Mouse (Mus musculus): ENCODE measurements around the gene Gpr33. TPM values are rescaled to one million over a fixed set of nuclear protein-coding genes. Genes with fewer than 3 reads are reported as not detected.

The Gpr33 gene
- polyA plus RNA-seq, 1 experiment: not detected

GRCm38 (mm10) chr12:52032276-52032675, 4.4 kb upstream of the Gpr33 start:
- Histone ChIP-seq H3K9me3 (replicated peaks; ENCODE audit: control insufficient read depth, insufficient read depth, low read length, poor library complexity, severe bottlenecking) (no peaks in the 10 kb centered on the region), H3K4me1 (ENCODE audit: control insufficient read depth, insufficient read depth, low read length) (no peaks in the 10 kb centered on the region), H3K4me3 (ENCODE audit: low read depth, low read length) (no peak overlapping the region), H3K27ac (ENCODE audit: insufficient read depth, low read length) (no peak overlapping the region), H3K27me3 (ENCODE audit: control insufficient read depth, insufficient read depth, low read length, poor library complexity, severe bottlenecking) (no peaks in the 10 kb centered on the region), H3K36me3 (ENCODE audit: control insufficient read depth, insufficient read depth, low read length, poor library complexity, severe bottlenecking) (no peaks in the 10 kb centered on the region), H3K9ac (ENCODE audit: low read depth, poor library complexity, severe bottlenecking) (no peak overlapping the region)
- TF ChIP-seq CTCF (IDR thresholded peaks at IDR 0.05; ENCODE audit: low read depth, low read length) (no peak), POLR2A (IDR thresholded peaks at IDR 0.05; ENCODE audit: insufficient read depth, low read length) (no peak), EP300 (IDR thresholded peaks at IDR 0.05; ENCODE audit: insufficient read depth, low read depth, low read length) (no peak)

DNA sequence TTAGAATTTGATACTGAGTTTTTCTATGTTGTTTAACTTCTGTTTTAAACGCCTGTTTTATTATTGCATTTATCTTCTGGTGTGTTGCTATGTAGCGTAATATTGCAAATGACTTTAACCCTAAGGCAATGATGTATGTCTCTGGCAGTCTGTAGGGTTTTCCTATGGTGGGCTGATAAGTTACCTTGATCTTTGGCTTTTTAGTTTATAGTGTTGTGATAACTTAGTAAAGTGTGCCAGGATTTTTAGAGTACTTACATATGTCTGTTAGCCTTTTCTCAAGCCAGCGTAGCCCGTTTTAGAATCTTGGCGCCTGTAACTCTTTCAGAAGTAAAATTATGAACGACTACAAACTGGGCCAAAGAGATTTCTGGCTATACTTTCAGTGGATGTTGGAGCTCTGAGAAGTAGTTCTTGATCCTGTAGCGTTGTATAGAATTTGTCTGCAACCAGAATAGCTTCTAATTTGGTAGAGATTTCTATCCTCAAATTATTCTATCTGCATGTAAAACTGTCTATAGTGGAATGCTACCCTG, 13.3 kb downstream of the Gpr33 start:
- H3K36me3 ChIP-seq (ENCODE audit: control insufficient read depth, insufficient read depth, low read length, poor library complexity, severe bottlenecking): no peaks in the 10 kb centered on the region
- no peaks in the 10 kb centered on the region for H3K27me3 ChIP-seq (ENCODE audit: control insufficient read depth, insufficient read depth, low read length, poor library complexity, severe bottlenecking)
- no peaks in the 10 kb centered on the region for H3K4me1 ChIP-seq (ENCODE audit: control insufficient read depth, insufficient read depth, low read length)
- H3K27ac ChIP-seq (ENCODE audit: insufficient read depth, low read length): no peak overlapping the region
- TF ChIP-seq CTCF (IDR thresholded peaks at IDR 0.05; ENCODE audit: low read depth, low read length) (no peak), POLR2A (IDR thresholded peaks at IDR 0.05; ENCODE audit: insufficient read depth, low read length) (no peak), EP300 (IDR thresholded peaks at IDR 0.05; ENCODE audit: insufficient read depth, low read depth, low read length) (no peak)
- H3K9ac ChIP-seq (ENCODE audit: low read depth, poor library complexity, severe bottlenecking): no peak overlapping the region
- H3K4me3 ChIP-seq (ENCODE audit: low read depth, low read length): no peak overlapping the region
- H3K9me3 ChIP-seq (replicated peaks; ENCODE audit: control insufficient read depth, insufficient read depth, low read length, poor library complexity, severe bottlenecking): no peaks in the 10 kb centered on the region

- TF ChIP-seq EP300 (IDR thresholded peaks at IDR 0.05; ENCODE audit: insufficient read depth, low read depth, low read length) (no peak), POLR2A (IDR thresholded peaks at IDR 0.05; ENCODE audit: insufficient read depth, low read length) (no peak), CTCF (IDR thresholded peaks at IDR 0.05; ENCODE audit: low read depth, low read length) (no peak)
- no peaks in the 10 kb centered on the region for H3K4me1 ChIP-seq (ENCODE audit: control insufficient read depth, insufficient read depth, low read length)
These were observed 13.8 kb downstream of the Gpr33 start for GRCm38 (mm10) chr12:52014044-52014443.

GRCm38 (mm10) chr12:52013274-52013673, 14.6 kb downstream of the Gpr33 start:
- Histone ChIP-seq H3K9ac (ENCODE audit: low read depth, poor library complexity, severe bottlenecking) (no peak overlapping the region), H3K27me3 (ENCODE audit: control insufficient read depth, insufficient read depth, low read length, poor library complexity, severe bottlenecking) (no peaks in the 10 kb centered on the region), H3K4me3 (ENCODE audit: low read depth, low read length) (no peak overlapping the region), H3K27ac (ENCODE audit: insufficient read depth, low read length) (no peak overlapping the region), H3K9me3 (replicated peaks; ENCODE audit: control insufficient read depth, insufficient read depth, low read length, poor library complexity, severe bottlenecking) (no peaks in the 10 kb centered on the region), H3K36me3 (ENCODE audit: control insufficient read depth, insufficient read depth, low read length, poor library complexity, severe bottlenecking) (no peaks in the 10 kb centered on the region), H3K4me1 (ENCODE audit: control insufficient read depth, insufficient read depth, low read length) (no peaks in the 10 kb centered on the region)
- TF ChIP-seq CTCF (IDR thresholded peaks at IDR 0.05; ENCODE audit: low read depth, low read length) (no peak), POLR2A (IDR thresholded peaks at IDR 0.05; ENCODE audit: insufficient read depth, low read length) (no peak), EP300 (IDR thresholded peaks at IDR 0.05; ENCODE audit: insufficient read depth, low read depth, low read length) (no peak)

More at GRCm38 (mm10) chr12:52014044-52014443, 13.8 kb downstream of the Gpr33 start:
- H3K27me3 ChIP-seq (ENCODE audit: control insufficient read depth, insufficient read depth, low read length, poor library complexity, severe bottlenecking): no peaks in the 10 kb centered on the region
- no peaks in the 10 kb centered on the region for H3K9me3 ChIP-seq (replicated peaks; ENCODE audit: control insufficient read depth, insufficient read depth, low read length, poor library complexity, severe bottlenecking)
- no peak overlapping the region for H3K9ac ChIP-seq (ENCODE audit: low read depth, poor library complexity, severe bottlenecking)
- H3K27ac ChIP-seq (ENCODE audit: insufficient read depth, low read length): no peak overlapping the region
- H3K4me3 ChIP-seq (ENCODE audit: low read depth, low read length): no peak overlapping the region
- no peaks in the 10 kb centered on the region for H3K36me3 ChIP-seq (ENCODE audit: control insufficient read depth, insufficient read depth, low read length, poor library complexity, severe bottlenecking)

GRCm38 (mm10) chr12:52012159-52012558, 15.7 kb downstream of the Gpr33 start:
- no peaks in the 10 kb centered on the region for H3K36me3 ChIP-seq (ENCODE audit: control insufficient read depth, insufficient read depth, low read length, poor library complexity, severe bottlenecking)
- no peak overlapping the region for H3K9ac ChIP-seq (ENCODE audit: low read depth, poor library complexity, severe bottlenecking)
- no peak overlapping the region for H3K4me3 ChIP-seq (ENCODE audit: low read depth, low read length)
- TF ChIP-seq POLR2A (IDR thresholded peaks at IDR 0.05; ENCODE audit: insufficient read depth, low read length) (no peak), CTCF (IDR thresholded peaks at IDR 0.05; ENCODE audit: low read depth, low read length) (no peak), EP300 (IDR thresholded peaks at IDR 0.05; ENCODE audit: insufficient read depth, low read depth, low read length) (no peak)
- no peaks in the 10 kb centered on the region for H3K27me3 ChIP-seq (ENCODE audit: control insufficient read depth, insufficient read depth, low read length, poor library complexity, severe bottlenecking)
- H3K27ac ChIP-seq (ENCODE audit: insufficient read depth, low read length): no peak overlapping the region
- no peaks in the 10 kb centered on the region for H3K4me1 ChIP-seq (ENCODE audit: control insufficient read depth, insufficient read depth, low read length)
- H3K9me3 ChIP-seq (replicated peaks; ENCODE audit: control insufficient read depth, insufficient read depth, low read length, poor library complexity, severe bottlenecking): no peaks in the 10 kb centered on the region; the same call in 1 of the 2 replicates

DNA sequence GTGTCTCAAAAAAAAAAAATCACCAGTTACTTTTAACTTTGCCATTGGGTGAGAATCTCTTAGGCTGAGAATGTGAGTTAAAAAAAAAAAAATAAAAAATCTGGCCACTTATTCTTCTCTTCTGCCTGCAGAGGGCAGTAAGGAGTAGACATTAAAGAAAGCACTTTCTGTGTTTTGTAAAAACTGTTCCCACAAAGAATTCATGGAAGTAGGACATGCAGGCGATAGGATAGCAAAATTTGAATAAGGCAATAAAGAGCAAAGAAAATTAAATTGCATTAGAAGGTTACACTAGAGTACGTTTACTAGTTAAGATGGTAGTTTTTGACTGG, 17.3 kb downstream of the Gpr33 start:
- TF ChIP-seq CTCF (IDR thresholded peaks at IDR 0.05; ENCODE audit: low read depth, low read length) (no peak), POLR2A (IDR thresholded peaks at IDR 0.05; ENCODE audit: insufficient read depth, low read length) (no peak), EP300 (IDR thresholded peaks at IDR 0.05; ENCODE audit: insufficient read depth, low read depth, low read length) (no peak)
- H3K4me3 ChIP-seq (ENCODE audit: low read depth, low read length): no peak overlapping the region
- no peaks in the 10 kb centered on the region for H3K4me1 ChIP-seq (ENCODE audit: control insufficient read depth, insufficient read depth, low read length)
- H3K9me3 ChIP-seq (replicated peaks; ENCODE audit: control insufficient read depth, insufficient read depth, low read length, poor library complexity, severe bottlenecking): no peaks in the 10 kb centered on the region; the same call in 1 of the 2 replicates
- H3K9ac ChIP-seq (ENCODE audit: low read depth, poor library complexity, severe bottlenecking): no peak overlapping the region
- no peak overlapping the region for H3K27ac ChIP-seq (ENCODE audit: insufficient read depth, low read length)
- H3K36me3 ChIP-seq (ENCODE audit: control insufficient read depth, insufficient read depth, low read length, poor library complexity, severe bottlenecking): no peaks in the 10 kb centered on the region
- H3K27me3 ChIP-seq (ENCODE audit: control insufficient read depth, insufficient read depth, low read length, poor library complexity, severe bottlenecking): no peaks in the 10 kb centered on the region
